Mouse (Mus musculus) embryonic facial prominence, embryonic 15.5 days (tissue): ENCODE results near the gene Timp1. TPM values are rescaled to one million over a fixed set of nuclear protein-coding genes. Genes with fewer than 3 reads are reported as not detected.

Source experiments
- microRNA-seq: library from miRNA; unstranded; fragments of <30 nt; microRNA quantifications from one replicate; pipeline ENCODE4, GENCODE M21; 2016; ENCODE audit warnings: borderline number of aligned reads
- polyA plus RNA-seq: library from polyadenylated mRNA; unstranded; fragments of >200 nt; fragmentation: Nextera tagmentation; extraction: Ambion mirVana; gene quantifications from 2 replicates; pipeline ENCODE4 v1.2.1, GENCODE M21; 2015

Gene Timp1
- polyA plus RNA-seq, 1 experiment from 2014 or later: 43.2 TPM

Small RNA genes lying within 50 kb of the gene (microRNA-seq; reads per million reads assigned to microRNA genes)
- gene Gm24824 (not detected), gene Mir5617 (not detected)

Other genes starting within 250 kb of the Timp1 start
- 188 and 195 TPM in 2 replicates for gene Uba1, start 211.8 kb upstream of the Timp1 start, polyA plus RNA-seq
- 126 and 139 TPM in 2 replicates for gene Cdk16, start 182.2 kb upstream of the Timp1 start, polyA plus RNA-seq
- 48.6 and 55.7 TPM in 2 replicates for gene Usp11, start 166.3 kb upstream of the Timp1 start, polyA plus RNA-seq
- gene Araf, start 72.4 kb upstream of the Timp1 start, polyA plus RNA-seq: 111 and 122 TPM in 2 replicates
- gene Syn1, start 50.8 kb downstream of the Timp1 start, polyA plus RNA-seq: 1.00 and 1.4 TPM in 2 replicates
- gene Cfp, start 61.4 kb downstream of the Timp1 start, polyA plus RNA-seq: 7.7 and 8.1 TPM in 2 replicates
- 14.1 and 15.3 TPM in 2 replicates for gene Elk1, start 80.4 kb downstream of the Timp1 start, polyA plus RNA-seq
- gene Uxt, start 91.9 kb downstream of the Timp1 start, polyA plus RNA-seq: 52.2 and 56.1 TPM in 2 replicates
- gene Zfp182, start 192.2 kb downstream of the Timp1 start, polyA plus RNA-seq: 6.1 and 6.5 TPM in 2 replicates
- not detected in 2 replicates for gene Spaca5, start 198.2 kb downstream of the Timp1 start, polyA plus RNA-seq
- gene Zfp300, start 219.4 kb downstream of the Timp1 start, polyA plus RNA-seq: 1.8 and 2.5 TPM in 2 replicates
- gene Ssxa1, start 245.7 kb downstream of the Timp1 start, polyA plus RNA-seq: not detected in 2 replicates